ENCODE assay signal across 22 mouse cellular contexts in the genomic region with DNA sequence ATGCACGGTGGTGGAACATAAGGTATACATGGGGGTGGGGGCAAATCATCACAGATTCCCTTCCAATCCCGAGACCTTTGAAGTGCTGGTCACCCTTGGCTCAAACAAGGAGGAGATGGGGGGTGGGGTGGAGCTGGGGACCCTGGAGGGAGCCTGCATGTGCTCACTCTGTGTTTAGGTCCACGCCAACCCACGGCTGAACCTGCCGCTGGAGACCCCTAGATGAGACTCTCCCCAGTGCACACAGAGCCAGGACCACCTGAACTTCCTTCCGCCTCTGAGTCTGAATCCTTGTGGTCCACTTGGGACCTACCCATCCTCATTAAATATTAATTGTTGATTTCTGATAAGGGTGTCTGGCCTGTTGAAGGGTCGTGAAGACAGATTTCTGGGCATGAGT. TPM values are rescaled to one million over a fixed set of nuclear protein-coding genes. Genes with fewer than 3 reads are reported as not detected.
"Had no signal": no experiment of that assay in that cellular context is flagged by ENCODE, and none has a peak within 500 bp of the region (broad histone marks: within the 10 kb centered on the region; RNA-seq: fewer than 3 reads in every experiment).

No protein-coding gene starts in this region.

- H3K9ac ChIP-seq: limb, embryonic 15.5 days; midbrain, embryonic 13.5 days; neural tube, embryonic 13.5 days; stomach, embryonic 15.5 days had no signal

- H3K9me3 ChIP-seq: limb, embryonic 15.5 days; midbrain, embryonic 13.5 days; neural tube, embryonic 13.5 days; stomach, embryonic 15.5 days had no signal

- H3K27me3 ChIP-seq: limb, embryonic 15.5 days; neural tube, embryonic 13.5 days; stomach, embryonic 15.5 days had no signal

- ATAC-seq: intestine, postnatal 0 days; midbrain, embryonic 13.5 days; midbrain, embryonic 16.5 days had no signal

- H3K4me2 ChIP-seq: limb, embryonic 15.5 days; midbrain, embryonic 13.5 days; neural tube, embryonic 13.5 days; stomach, embryonic 15.5 days had no signal

- H3K4me3 ChIP-seq: layer of hippocampus, adult 2 months; limb, embryonic 15.5 days; midbrain, embryonic 13.5 days; myocyte; neural tube, embryonic 13.5 days; stomach, embryonic 15.5 days had no signal

- H3K36me3 ChIP-seq: limb, embryonic 15.5 days; midbrain, embryonic 13.5 days; neural tube, embryonic 13.5 days; stomach, embryonic 15.5 days had no signal

- DNase-seq: layer of hippocampus, adult 9-11 months; right cerebral cortex, postnatal 25 days had no signal

- H3K27ac ChIP-seq: kidney, postnatal 0 days; layer of hippocampus, adult 2 months; limb, embryonic 15.5 days; midbrain, embryonic 13.5 days; neural tube, embryonic 13.5 days; stomach, embryonic 15.5 days had no signal

RNA-seq across cellular contexts. Expression of a gene that starts 10.8 kb away (rescaled TPM):
- total RNA-seq: layer of hippocampus, adult 2 months; layer of hippocampus, postnatal 25 days; left cerebral cortex, adult 18-20 months; left cerebral cortex, postnatal 25 days; megakaryocyte progenitor cell, adult 5-6 weeks; monocyte, adult 5-6 weeks; neutrophil, adult 5-6 weeks had no signal
- polyA plus RNA-seq: kidney, embryonic 14.5 days; kidney, postnatal 0 days; limb, embryonic 11.5 days; limb, embryonic 15.5 days; lung, adult 2 months; lung, embryonic 16.5 days; midbrain, embryonic 13.5 days; myocyte; neural tube, embryonic 13.5 days; thymus, postnatal 0 days had no signal

RNA-seq across cellular contexts. Expression of a gene that starts 19.2 kb away (rescaled TPM):
- total RNA-seq: layer of hippocampus, adult 2 months; layer of hippocampus, postnatal 25 days; left cerebral cortex, adult 18-20 months; left cerebral cortex, postnatal 25 days; neutrophil, adult 5-6 weeks had no signal
- polyA plus RNA-seq: neural tube, embryonic 13.5 days had no signal
